Mouse (Mus musculus): Measurements from ENCODE around the gene Mvp.

GRCm38 (mm10) chr7:127021563-127022527 lies 7.4 kb upstream of the Mvp start:
- TF ChIP-seq EP300 (IDR thresholded peaks at IDR 0.05; ENCODE audit: low read depth) (no peak), CTCF (IDR thresholded peaks at IDR 0.05; ENCODE audit: low read depth) (no peak)
